Mouse (Mus musculus): ENCODE data around the gene Ttc22. TPM values are rescaled to one million over a fixed set of nuclear protein-coding genes. Genes with fewer than 3 reads are reported as not detected.

Ttc22 gene
- polyA plus RNA-seq, 1 experiment from 2014 or later: 0.92 TPM

DNA sequence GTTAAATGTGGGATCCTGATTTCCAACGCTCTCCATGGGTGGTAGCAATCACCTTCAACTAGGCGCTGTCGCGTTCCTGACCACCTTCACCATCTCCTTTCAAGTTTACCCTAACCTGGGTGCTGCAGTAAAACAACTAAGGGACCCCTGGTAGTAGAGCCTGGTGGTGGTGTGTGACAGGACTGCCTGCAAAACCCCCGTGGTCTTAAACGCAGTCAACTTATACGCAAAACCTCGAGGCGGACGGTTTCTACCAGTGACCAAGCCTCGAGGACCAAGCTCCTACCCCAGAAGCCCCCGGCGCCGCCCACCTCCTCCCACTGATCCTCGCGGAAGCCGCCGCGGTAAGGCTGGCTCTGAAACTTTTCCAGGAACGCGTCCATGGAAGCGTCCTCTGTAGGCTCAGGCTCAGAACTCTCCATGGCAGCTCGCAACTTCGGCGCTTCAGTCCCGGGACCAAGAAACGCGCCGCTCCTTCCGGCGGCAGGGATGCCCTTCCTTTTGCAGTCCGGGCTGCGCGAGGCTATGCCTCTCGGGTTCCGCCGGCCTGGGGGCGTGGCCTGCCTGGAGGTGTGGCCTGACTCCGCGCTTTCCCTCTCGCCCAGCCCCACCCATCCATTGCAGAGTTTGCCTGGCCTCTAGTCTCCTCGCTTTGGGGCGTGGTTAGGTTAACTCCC lies 56.3 kb downstream of the Ttc22 start, which contains the start of gene Ttc4:
Gene Ttc4 (minus strand): TSS at position 503 of the 677 bp plus-strand sequence.
- peak; percentile 97 for DNase-seq
- Histone ChIP-seq H3K27ac (ENCODE audit: low read depth) (peak within 1 kb of the TSS; percentile 60; the same call in 1 of the 2 replicates), H3K4me3 (ENCODE audit: low read depth, low read length) (peak within 1 kb of the TSS; percentile 83), H3K4me1 (ENCODE audit: insufficient read depth) (0 out of 2 replicates have a peak, but pooled peaks cover 5% of the 10 kb centered on the region), H3K4me2 (peak within 1 kb of the TSS; percentile 91), H3K9me3 (ENCODE audit: low read depth, low read length) (no peaks in the 10 kb centered on the region), H3K9ac (peak within 1 kb of the TSS; percentile 85), H3K36me3 (ENCODE audit: insufficient read depth) (peaks cover 30% of the 10 kb centered on the region), H3K27me3 (ENCODE audit: insufficient read depth, low read length) (no peaks in the 10 kb centered on the region)
- under 1% methylated on average over 43 of the region's 43 CpGs for WGBS
- no peak for TF ChIP-seq CTCF (IDR thresholded peaks at IDR 0.05; ENCODE audit: low read depth)
- peak; percentile 99 for ATAC-seq (ENCODE audit: insufficient read depth)

DNA sequence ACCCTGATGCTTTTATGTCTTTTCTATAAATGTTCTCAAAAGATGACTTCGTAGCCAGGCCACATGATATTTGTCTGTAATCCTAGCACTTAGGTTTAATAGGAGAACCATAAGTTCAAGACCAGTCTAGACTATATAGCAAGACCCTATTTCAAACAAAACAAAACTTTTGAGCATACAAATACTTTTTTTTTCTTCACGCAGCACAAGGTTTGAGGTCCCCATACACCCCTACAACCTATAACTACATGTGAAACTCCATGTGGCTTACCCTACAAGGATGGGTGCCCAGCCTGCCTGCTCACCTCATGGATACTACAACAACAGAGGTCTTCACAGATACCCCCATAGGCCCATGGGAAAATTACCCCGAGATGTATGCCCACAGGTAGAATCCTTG lies 56.9 kb downstream of the Ttc22 start:
- no peak; the same call in 1 of the 2 replicates for ATAC-seq (ENCODE audit: insufficient read depth)

DNA sequence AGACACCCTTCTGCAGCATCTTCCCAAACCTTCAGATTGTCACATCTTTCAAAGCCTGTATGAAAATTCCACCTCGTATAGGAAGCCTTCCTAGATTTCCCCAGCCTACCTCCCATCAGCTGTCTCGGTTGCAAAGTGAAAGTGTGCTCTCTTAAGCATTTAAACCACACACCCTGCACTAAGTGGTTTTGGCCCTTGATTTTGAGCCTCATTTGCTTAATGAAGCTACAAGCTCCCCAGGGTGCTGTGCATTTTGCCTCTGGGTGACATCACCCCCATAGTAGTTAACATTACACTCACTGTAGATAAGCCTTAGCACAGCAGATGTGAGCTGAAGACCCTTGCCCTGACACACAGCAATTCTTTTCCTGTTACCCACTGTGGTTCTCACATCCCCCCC lies 58.7 kb downstream of the Ttc22 start:
- no peak overlapping the region for H3K27ac ChIP-seq (ENCODE audit: low read depth)
- H3K27me3 ChIP-seq (ENCODE audit: insufficient read depth, low read length): no peaks in the 10 kb centered on the region
- no peak for DNase-seq
- ATAC-seq (ENCODE audit: insufficient read depth): no peak
- H3K9ac ChIP-seq: no peak overlapping the region
- H3K9me3 ChIP-seq (ENCODE audit: low read depth, low read length): no peaks in the 10 kb centered on the region
- peaks cover 7% of the 10 kb centered on the region; the same call in 1 of the 2 replicates for H3K36me3 ChIP-seq (ENCODE audit: insufficient read depth)
- WGBS: 43% methylated on average over 2 of the region's 2 CpGs
- no peak for TF ChIP-seq CTCF (IDR thresholded peaks at IDR 0.05; ENCODE audit: low read depth)
- no peak overlapping the region for H3K4me2 ChIP-seq
- no peak overlapping the region for H3K4me3 ChIP-seq (ENCODE audit: low read depth, low read length)
- 0 out of 2 replicates have a peak, but pooled peaks cover 5% of the 10 kb centered on the region for H3K4me1 ChIP-seq (ENCODE audit: insufficient read depth)

More for the DNA sequence above, 56.9 kb downstream of the Ttc22 start:
- Histone ChIP-seq H3K27me3 (ENCODE audit: insufficient read depth, low read length) (no peaks in the 10 kb centered on the region), H3K4me2 (peak overlapping the region; percentile 91), H3K4me3 (ENCODE audit: low read depth, low read length) (peak overlapping the region; percentile 83), H3K27ac (ENCODE audit: low read depth) (no peak overlapping the region), H3K9me3 (ENCODE audit: low read depth, low read length) (no peaks in the 10 kb centered on the region), H3K4me1 (ENCODE audit: insufficient read depth) (0 out of 2 replicates have a peak, but pooled peaks cover 5% of the 10 kb centered on the region), H3K36me3 (ENCODE audit: insufficient read depth) (peaks cover 24% of the 10 kb centered on the region), H3K9ac (no peak overlapping the region)
- no peak for DNase-seq
- TF ChIP-seq CTCF (IDR thresholded peaks at IDR 0.05; ENCODE audit: low read depth): no peak
- 39% methylated on average over 3 of the region's 3 CpGs for WGBS

DNA sequence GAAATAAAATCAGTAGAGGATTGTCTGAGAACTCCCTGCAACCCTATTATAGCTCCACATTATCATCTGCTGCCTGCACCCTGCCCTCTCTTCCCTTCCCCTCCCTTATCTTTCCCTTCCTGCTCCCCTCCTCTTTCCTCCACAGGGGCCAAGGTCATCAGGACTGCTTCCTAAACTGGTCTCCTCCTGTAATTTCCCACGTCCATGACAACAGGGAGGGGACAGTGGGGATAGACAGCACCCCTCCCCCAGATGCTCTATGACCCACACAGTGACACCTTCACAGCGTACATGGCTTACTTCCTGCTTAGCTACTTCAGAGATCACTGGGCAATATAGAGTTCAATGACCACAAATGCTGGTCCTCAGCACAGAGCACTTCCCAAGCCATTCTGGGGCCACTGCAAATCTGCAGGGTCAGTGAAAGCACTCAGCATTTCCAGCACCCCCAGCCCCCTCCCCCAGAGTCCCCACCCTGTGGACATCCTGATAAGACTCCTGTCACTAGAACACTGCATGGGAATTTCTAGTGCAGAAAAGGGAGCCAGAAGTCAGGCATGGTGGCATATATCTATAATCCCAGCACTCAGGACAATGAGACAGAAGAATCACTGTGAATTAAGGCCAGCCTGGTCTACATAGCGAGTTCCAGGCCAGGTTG lies 66.5 kb downstream of the Ttc22 start:
- Histone ChIP-seq H3K9ac (no peak overlapping the region), H3K4me2 (no peak overlapping the region), H3K27me3 (ENCODE audit: insufficient read depth, low read length) (no peaks in the 10 kb centered on the region), H3K36me3 (ENCODE audit: insufficient read depth) (no peaks in the 10 kb centered on the region), H3K4me3 (ENCODE audit: low read depth, low read length) (no peak overlapping the region), H3K27ac (ENCODE audit: low read depth) (no peak overlapping the region), H3K4me1 (ENCODE audit: insufficient read depth) (no peaks in the 10 kb centered on the region), H3K9me3 (ENCODE audit: low read depth, low read length) (no peaks in the 10 kb centered on the region)
- WGBS: 36% methylated on average over 3 of the region's 3 CpGs
- TF ChIP-seq CTCF (IDR thresholded peaks at IDR 0.05; ENCODE audit: low read depth): no peak
- DNase-seq: no peak
- ATAC-seq (ENCODE audit: insufficient read depth): no peak

Other genes with a start within 250 kb of the Ttc22 start
- 1.9 and 2.3 TPM in 2 replicates for gene Pcsk9, start 158.1 kb upstream of the Ttc22 start, polyA plus RNA-seq (2014; fragmentation: Nextera tagmentation; extraction: Ambion mirVana)
- not detected in 2 replicates for gene Bsnd, start 130.1 kb upstream of the Ttc22 start, polyA plus RNA-seq (2014; fragmentation: Nextera tagmentation; extraction: Ambion mirVana)
- gene Dhcr24, start 61.4 kb upstream of the Ttc22 start, polyA plus RNA-seq (2014; fragmentation: Nextera tagmentation; extraction: Ambion mirVana): 22.5 and 25.0 TPM in 2 replicates
- gene Lexm, start 5.2 kb upstream of the Ttc22 start, polyA plus RNA-seq (2014; fragmentation: Nextera tagmentation; extraction: Ambion mirVana): not detected in 2 replicates
- gene Pars2, start 28.6 kb downstream of the Ttc22 start, polyA plus RNA-seq (2014; fragmentation: Nextera tagmentation; extraction: Ambion mirVana): 14.3 and 14.5 TPM in 2 replicates
- gene Ttc4, start 56.5 kb downstream of the Ttc22 start, polyA plus RNA-seq (2014; fragmentation: Nextera tagmentation; extraction: Ambion mirVana): 79.1 and 80.4 TPM in 2 replicates
- 0.08 and 0.22 TPM in 2 replicates for gene Mroh7, start 108.5 kb downstream of the Ttc22 start, polyA plus RNA-seq (2014; fragmentation: Nextera tagmentation; extraction: Ambion mirVana)
- 0.27 and 0.30 TPM in 2 replicates for gene Fam151a, start 111.5 kb downstream of the Ttc22 start, polyA plus RNA-seq (2014; fragmentation: Nextera tagmentation; extraction: Ambion mirVana)
- gene Acot11, start 182.6 kb downstream of the Ttc22 start, polyA plus RNA-seq (2014; fragmentation: Nextera tagmentation; extraction: Ambion mirVana): 0.84 and 1.1 TPM in 2 replicates

Data from lung, embryonic 14.5 days (tissue).